Mouse (Mus musculus) cerebellum, adult 2 months (tissue): ENCODE measurements around the gene Ddc.

Experiments
- CTCF ChIP-seq: fragments of 200-500 bp; IDR thresholded peaks from 2 replicates; pipeline ENCODE4 v1.5.1; 2011; ENCODE audit warnings: low read depth, mild to moderate bottlenecking, control low read depth, low read length, moderate library complexity, borderline replicate concordance; ENCODE audit not compliant: insufficient read depth
- POLR2A ChIP-seq: fragments of 200-500 bp; IDR thresholded peaks from 2 replicates; pipeline ENCODE4 v1.6.1; 2011; ENCODE audit warnings: low read length, control low read depth, borderline replicate concordance; ENCODE audit not compliant: insufficient read depth

GRCm38 (mm10) chr11:11805951-11806350 is 92.0 kb downstream of the Ddc start:
- no peak for TF ChIP-seq POLR2A
- no peak for TF ChIP-seq CTCF
